21 mouse cellular contexts compared by ENCODE assay signal in genomic region chr2:120392406-120392805, GRCm38 (mm10). TPM values are rescaled to one million over a fixed set of nuclear protein-coding genes. Genes with fewer than 3 reads are reported as not detected.
DNase-seq lines count a peak whose midpoint lies in the region; ATAC-seq and TF ChIP-seq lines count a peak whose summit lies in the region.
"Had no signal": no experiment of that assay in that cellular context is flagged by ENCODE, and none has a peak within 500 bp of the region (broad histone marks: within the 10 kb centered on the region; RNA-seq: fewer than 3 reads in every experiment).

No protein-coding gene starts in this region.

- no peak overlapping the region for H3K27ac ChIP-seq in liver, embryonic 14.5 days
- H3K27ac ChIP-seq in bone marrow macrophage, adult 2 months (ENCODE audit: insufficient read depth, low read depth, low read length): peak overlapping the region; percentile 26; the same call in 1 of the 2 replicates
- H3K27ac ChIP-seq: embryonic facial prominence, embryonic 13.5 days; hindbrain, embryonic 12.5 days; liver, embryonic 13.5 days; midbrain, embryonic 10.5 days; stomach, embryonic 15.5 days had no signal

- no peaks in the 10 kb centered on the region for H3K9me3 ChIP-seq in liver, embryonic 14.5 days (ENCODE audit: control insufficient read depth, low read length)
- H3K9me3 ChIP-seq: embryonic facial prominence, embryonic 13.5 days; G1E; hindbrain, embryonic 12.5 days; liver, embryonic 13.5 days; midbrain, embryonic 10.5 days; stomach, embryonic 15.5 days had no signal

- no peak overlapping the region for H3K4me3 ChIP-seq in liver, embryonic 14.5 days (ENCODE audit: insufficient read depth in 1 of 2, low read depth in 2 of 2, low read length in 2 of 2)
- H3K4me3 ChIP-seq in bone marrow macrophage, adult 2 months (ENCODE audit: insufficient read depth, low read length): no peak overlapping the region
- H3K4me3 ChIP-seq: embryonic facial prominence, embryonic 13.5 days; hindbrain, embryonic 12.5 days; liver, embryonic 13.5 days; midbrain, embryonic 10.5 days; stomach, embryonic 15.5 days had no signal

- H3K27me3 ChIP-seq in liver, embryonic 14.5 days (ENCODE audit: control insufficient read depth, insufficient read depth, low read length): no peaks in the 10 kb centered on the region
- H3K27me3 ChIP-seq: embryonic facial prominence, embryonic 13.5 days; hindbrain, embryonic 12.5 days; liver, embryonic 13.5 days; stomach, embryonic 15.5 days had no signal

- no peak for DNase-seq in liver, embryonic 14.5 days (ENCODE audit: low read depth in 3 of 3, low spot score in 3 of 3)
- DNase-seq in liver: no peak
- peak; percentile 35 for DNase-seq in ES-CJ7 (ENCODE audit: low read depth, low spot score)
- DNase-seq in thymus, postnatal 25 days: peak; percentile 25
- DNase-seq in layer of hippocampus, postnatal 10 days (ENCODE audit: low spot score in 2 of 2): no peak
- DNase-seq in cerebellum, adult 11 months: no peak
- DNase-seq: cerebellum, adult 8-10 months; gastrocnemius, postnatal 25 days; heart, postnatal 10 days; kidney, adult 18-20 months; kidney, postnatal 14 days; liver, embryonic 13.5 days; lung, postnatal 36 days had no signal

- no peaks in the 10 kb centered on the region for H3K4me1 ChIP-seq in liver, embryonic 14.5 days (replicated peaks; ENCODE audit: control insufficient read depth in 2 of 2, insufficient read depth in 2 of 2, low read length in 1 of 2)
- peaks cover 3% of the 10 kb centered on the region for H3K4me1 ChIP-seq in bone marrow macrophage, adult 2 months (ENCODE audit: control insufficient read depth, insufficient read depth, low read length)
- H3K4me1 ChIP-seq: embryonic facial prominence, embryonic 13.5 days; hindbrain, embryonic 12.5 days; liver, embryonic 13.5 days; midbrain, embryonic 10.5 days; stomach, embryonic 15.5 days had no signal

- no peak for TF ChIP-seq EP300 in liver, embryonic 14.5 days (IDR thresholded peaks at IDR 0.05; ENCODE audit: low read depth)

- H3K9ac ChIP-seq in liver, embryonic 14.5 days (replicated peaks): no peak overlapping the region
- H3K9ac ChIP-seq: embryonic facial prominence, embryonic 13.5 days; hindbrain, embryonic 12.5 days; liver, embryonic 13.5 days; stomach, embryonic 15.5 days had no signal

- H3K4me2 ChIP-seq in liver, embryonic 14.5 days (ENCODE audit: low read depth): no peak overlapping the region
- H3K4me2 ChIP-seq: embryonic facial prominence, embryonic 13.5 days; hindbrain, embryonic 12.5 days; liver, embryonic 13.5 days; stomach, embryonic 15.5 days had no signal

- peaks cover 47% of the 10 kb centered on the region for H3K36me3 ChIP-seq in liver, embryonic 14.5 days (replicated peaks; ENCODE audit: control insufficient read depth, insufficient read depth, low read depth)

- no peak for TF ChIP-seq POLR2A in bone marrow macrophage, adult 2 months (IDR thresholded peaks at IDR 0.05; ENCODE audit: borderline replicate concordance, low read depth, low read length)

- peak; percentile 11; the same call in 1 of the 2 replicates for TF ChIP-seq CTCF in liver, embryonic 14.5 days (IDR thresholded peaks at IDR 0.05; ENCODE audit: low read depth)
- no peak for TF ChIP-seq CTCF in bone marrow macrophage, adult 2 months (IDR thresholded peaks at IDR 0.05; ENCODE audit: low read depth, low read length)

- no peak for ATAC-seq in liver, embryonic 14.5 days (ENCODE audit: insufficient read depth)
- ATAC-seq: CD4-positive, CD25-positive, alpha-beta regulatory T cell, adult 4 months; forebrain, embryonic 14.5 days had no signal

RNA-seq across cellular contexts. Expression of gene Ganc, which starts 11.3 kb away (rescaled TPM):
- polyA plus RNA-seq in liver, embryonic 14.5 days (2012; rRNA removed): 4.3 and 5.1 TPM in 2 replicates
- polyA plus RNA-seq in liver, embryonic 14.5 days (2014; fragmentation: Nextera tagmentation; extraction: Ambion mirVana): 4.8 and 5.4 TPM in 2 replicates
- 10.4 and 15.5 TPM in 2 replicates for polyA plus RNA-seq in bone marrow macrophage, adult 2 months (2012; ENCODE audit: insufficient read depth, insufficient read length, missing spikeins)
- 10 to 100 TPM in 1 of 2 experiments, 1 to 10 TPM in 1; 7.8 to 10.8 TPM for total RNA-seq in layer of hippocampus, postnatal 10 days (2021)

RNA-seq across cellular contexts. Expression of gene Tmem87a, which starts 11.5 kb away (rescaled TPM):
- 3.4 and 5.7 TPM in 2 replicates for polyA plus RNA-seq in liver, embryonic 14.5 days (2012; rRNA removed)
- 3.7 and 5.4 TPM in 2 replicates for polyA plus RNA-seq in liver, embryonic 14.5 days (2014; fragmentation: Nextera tagmentation; extraction: Ambion mirVana)
- polyA plus RNA-seq in bone marrow macrophage, adult 2 months (2012; ENCODE audit: insufficient read depth, insufficient read length, missing spikeins): 35.3 and 37.1 TPM in 2 replicates
- total RNA-seq in layer of hippocampus, postnatal 10 days (2021): 10 to 100 TPM; 31.4 to 34.1 TPM

RNA-seq across cellular contexts. Expression of gene Vps39, which starts 39.5 kb away (rescaled TPM):
- polyA plus RNA-seq in liver, embryonic 14.5 days (2012; rRNA removed): 5.9 and 6.6 TPM in 2 replicates
- 6.9 and 7.9 TPM in 2 replicates for polyA plus RNA-seq in liver, embryonic 14.5 days (2014; fragmentation: Nextera tagmentation; extraction: Ambion mirVana)
- 61.7 and 72.9 TPM in 2 replicates for polyA plus RNA-seq in bone marrow macrophage, adult 2 months (2012; ENCODE audit: insufficient read depth, insufficient read length, missing spikeins)
- total RNA-seq in layer of hippocampus, postnatal 10 days (2021): 10 to 100 TPM; 59.3 to 62.1 TPM

Comparison
In these comparisons a context has a peak if more than half of its experiments do, and no peak if none do; other contexts are left out.
1. DNase-seq: peak in ES-CJ7 (single experiment) and thymus, postnatal 25 days (single experiment); none in liver, embryonic 14.5 days (0 of 3), liver (single experiment), layer of hippocampus, postnatal 10 days (0 of 2) and cerebellum, adult 11 months (single experiment).